Mouse (Mus musculus): ENCODE data around the gene Maff.

DNA sequence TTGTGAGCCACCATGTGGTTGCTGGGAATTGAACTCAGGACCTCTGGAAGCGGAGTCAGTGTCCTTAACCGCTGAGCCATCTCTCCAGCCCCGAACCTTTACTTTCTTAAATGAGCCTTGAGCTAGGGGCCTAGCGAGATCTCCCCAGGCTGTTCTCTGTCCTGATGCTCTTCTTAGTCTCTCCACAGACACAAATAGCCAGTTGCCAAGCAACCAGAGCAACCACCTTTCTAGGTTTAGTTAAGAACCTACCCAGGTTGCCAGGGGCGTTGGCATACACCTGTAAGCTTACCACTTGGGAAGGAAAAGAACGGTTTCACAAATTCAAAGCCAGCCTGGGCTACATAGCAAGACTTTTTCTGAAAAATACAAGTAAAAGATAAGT is 16.4 kb upstream of the Maff start:
- TF ChIP-seq POLR2A (IDR thresholded peaks at IDR 0.05; ENCODE audit: insufficient read length, low read depth), result no peak
- TF ChIP-seq POLR2AphosphoS2 (IDR thresholded peaks at IDR 0.05; ENCODE audit: insufficient read length, low read depth), result no peak
